1 mouse cellular context compared by ENCODE assay signal in genomic region chr14:55585566-55585960, GRCm38 (mm10).
TF ChIP-seq lines count a peak whose summit lies in the region.

No protein-coding gene starts in this region.

TF ChIP-seq in CH12.LX, 34 proteins besides CTCF, POLR2A, EP300 and RAD21 (continued from another document):
- no peak for TF ChIP-seq GABPA (IDR thresholded peaks at IDR 0.05; ENCODE audit: insufficient replicate concordance, low read depth, low read length)
- TF ChIP-seq MXI1 (IDR thresholded peaks at IDR 0.05; ENCODE audit: low read depth, low read length) = no peak
- no peak for TF ChIP-seq MEF2A (IDR thresholded peaks at IDR 0.05; ENCODE audit: borderline replicate concordance, low read depth, low read length)
- TF ChIP-seq ETS1 (conservative IDR thresholded peaks at IDR 0.05; ENCODE audit: low read depth, low read length) = no peak
